Mouse (Mus musculus) thymus, postnatal 0 days (tissue): ENCODE measurements around the gene Gm5678. TPM values are rescaled to one million over a fixed set of nuclear protein-coding genes. Genes with fewer than 3 reads are reported as not detected.
"Not testable (repeated sequence)": the region's sequence is repeated elsewhere in the genome, so short reads cannot be mapped to it uniquely, and the experiment has no call there.

Experiments used
- DNase-seq: peaks from one replicate; pipeline ENCODE4 v3.0.0-alpha.2; 2015; ENCODE audit warnings: low spot score
- polyA plus RNA-seq: library from polyadenylated mRNA; unstranded; fragments of >200 nt; fragmentation: Nextera tagmentation; extraction: Ambion mirVana; gene quantifications from 2 replicates; pipeline ENCODE4 v1.2.1, GENCODE M21; 2015

Gm5678 gene
- polyA plus RNA-seq, 1 experiment from 2014 or later, result 0.25 TPM

DNA sequence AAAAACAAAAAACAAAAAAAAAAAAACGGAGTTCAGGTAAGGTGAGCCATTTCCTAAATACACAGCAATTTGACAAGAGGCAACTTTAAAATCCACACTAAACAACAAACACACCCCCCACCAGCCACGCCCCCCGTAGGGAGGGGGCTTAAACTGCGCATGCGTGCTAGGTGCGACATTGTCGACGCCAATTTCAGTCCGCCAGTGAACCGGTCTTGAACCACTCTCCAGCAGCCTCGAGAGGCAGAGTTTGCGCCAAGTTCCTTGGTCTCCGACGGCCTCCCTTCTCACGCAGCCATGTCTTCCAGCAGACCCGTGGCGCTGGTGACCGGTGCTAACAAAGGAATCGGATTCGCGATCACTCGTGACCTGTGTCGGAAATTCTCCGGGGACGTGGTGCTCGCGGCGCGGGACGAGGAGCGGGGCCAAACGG is 20.2 kb upstream of the Gm5678 start:
- DNase-seq, result peak; percentile 94

DNA sequence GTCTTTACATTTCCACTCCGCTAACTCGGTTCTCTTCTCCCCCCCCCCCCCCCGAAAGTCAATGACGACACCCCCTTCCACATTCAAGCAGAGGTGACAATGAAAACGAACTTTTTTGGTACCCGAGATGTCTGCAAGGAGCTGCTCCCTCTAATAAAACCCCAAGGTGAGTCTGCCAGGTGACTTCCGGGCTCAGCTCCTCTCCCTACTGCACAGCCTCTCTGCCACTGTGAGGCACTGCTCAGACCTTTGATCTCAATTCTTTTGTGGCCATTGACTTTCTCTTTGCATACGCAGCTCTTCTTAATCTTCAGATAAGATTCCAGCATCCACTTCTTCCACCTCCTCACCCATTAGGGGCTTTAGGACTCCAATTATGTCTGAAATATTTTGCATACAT is 19.2 kb upstream of the Gm5678 start:
- DNase-seq, result no peak

DNA sequence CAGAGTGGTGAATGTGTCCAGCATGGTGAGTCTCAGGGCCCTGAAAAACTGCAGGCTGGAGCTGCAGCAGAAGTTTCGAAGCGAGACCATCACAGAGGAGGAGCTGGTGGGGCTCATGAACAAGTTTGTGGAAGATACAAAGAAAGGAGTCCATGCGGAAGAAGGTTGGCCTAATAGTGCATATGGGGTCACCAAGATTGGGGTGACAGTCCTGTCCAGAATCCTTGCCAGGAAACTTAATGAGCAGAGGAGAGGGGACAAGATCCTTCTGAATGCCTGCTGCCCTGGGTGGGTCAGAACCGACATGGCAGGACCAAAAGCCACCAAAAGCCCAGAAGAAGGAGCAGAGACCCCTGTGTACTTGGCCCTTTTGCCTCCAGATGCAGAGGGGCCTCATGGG is 18.1 kb upstream of the Gm5678 start:
- DNase-seq, result no peak

DNA sequence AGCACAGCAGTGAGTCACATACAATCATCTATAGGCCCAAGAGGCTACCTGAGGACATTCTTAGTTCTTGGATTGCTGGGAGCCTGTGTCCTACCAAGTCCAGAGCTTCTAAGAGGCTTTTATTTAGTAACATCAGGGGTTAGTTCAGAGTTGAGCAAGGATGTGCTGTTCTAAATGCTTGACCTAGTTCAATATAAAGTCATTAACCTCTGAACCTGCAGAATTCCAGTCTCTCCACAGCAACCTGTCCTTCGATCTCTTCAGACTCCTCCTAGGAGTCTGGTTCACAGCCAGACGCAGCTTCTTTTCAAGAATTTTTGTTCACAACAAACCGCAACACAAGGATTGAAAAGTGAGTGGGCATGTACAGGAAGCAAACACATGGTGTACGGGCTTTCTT is 16.9 kb upstream of the Gm5678 start:
- DNase-seq, result no peak

DNA sequence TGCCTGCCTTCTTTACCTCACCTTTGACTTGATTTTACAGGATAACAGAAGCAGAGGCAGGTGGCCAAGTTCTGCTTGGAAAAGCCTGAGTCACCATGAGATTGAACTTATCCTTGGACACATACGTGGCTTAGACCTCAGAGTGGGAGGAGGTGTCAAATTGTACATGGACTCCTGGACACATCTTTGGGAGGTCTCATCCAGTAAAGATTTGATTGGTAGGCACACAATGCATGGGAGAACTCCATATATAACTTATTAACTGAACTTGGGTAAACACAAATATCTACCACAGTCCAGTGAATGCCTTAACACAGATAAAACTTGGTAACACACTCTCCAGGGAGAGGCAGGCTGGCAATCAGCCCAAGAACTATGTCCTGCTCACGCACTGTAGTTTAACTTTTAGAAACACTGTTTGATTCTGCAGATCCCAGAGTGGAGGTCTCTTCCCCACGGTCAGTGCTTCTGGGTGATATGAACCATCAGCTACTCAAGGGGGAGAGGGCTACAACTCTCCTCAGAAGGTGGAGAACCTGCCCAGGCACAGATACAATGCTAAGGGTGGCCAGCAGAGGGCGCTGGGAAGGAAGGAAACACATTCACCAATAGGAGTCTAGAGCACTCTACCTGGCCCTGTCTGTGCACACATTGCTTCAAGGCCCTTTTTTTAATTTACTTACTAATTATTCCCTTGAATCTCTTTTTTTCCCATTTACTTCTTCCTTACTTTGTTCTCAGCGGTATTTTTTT is 12.6 kb upstream of the Gm5678 start:
- peak; percentile 71 for DNase-seq

DNA sequence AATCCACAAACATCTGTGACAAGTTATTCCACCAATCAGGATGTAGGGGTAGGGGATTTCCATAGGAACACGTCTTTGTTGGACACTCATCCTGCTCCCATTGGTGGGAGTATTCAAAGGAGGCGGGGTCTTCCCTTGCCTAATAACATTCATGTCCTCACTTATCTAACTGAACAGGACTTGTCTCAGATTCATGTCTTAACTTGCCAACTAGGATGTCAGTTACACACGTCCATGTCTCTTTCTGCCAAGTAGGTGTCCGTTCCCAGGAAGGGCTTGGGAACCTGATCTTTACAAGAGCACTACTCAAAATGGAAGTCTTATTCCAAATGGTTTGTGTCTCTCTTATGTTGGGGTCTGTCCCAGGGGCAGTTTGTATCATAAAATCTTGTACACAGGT is 4.1 kb upstream of the Gm5678 start:
- DNase-seq, result not testable (repeated sequence)

DNA sequence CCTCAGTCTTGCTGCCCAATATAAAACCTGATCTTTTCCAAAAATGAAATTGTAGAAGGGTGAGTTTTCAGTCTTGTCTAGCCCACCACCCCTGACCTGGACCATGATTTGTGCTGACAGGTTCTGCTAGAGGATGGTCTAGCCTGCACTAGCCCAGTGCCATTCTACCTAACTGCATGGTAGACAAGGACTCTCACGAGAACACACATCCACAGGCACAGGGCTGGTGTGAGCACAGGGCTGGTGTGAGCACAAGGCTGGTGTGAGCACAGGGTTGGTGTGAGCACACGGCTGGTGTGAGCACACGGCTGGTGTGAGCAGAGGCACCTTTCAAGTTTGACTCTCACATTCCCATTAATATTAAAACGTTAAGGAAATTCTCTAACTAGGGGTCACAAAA is 3.2 kb upstream of the Gm5678 start:
- no peak for DNase-seq

DNA sequence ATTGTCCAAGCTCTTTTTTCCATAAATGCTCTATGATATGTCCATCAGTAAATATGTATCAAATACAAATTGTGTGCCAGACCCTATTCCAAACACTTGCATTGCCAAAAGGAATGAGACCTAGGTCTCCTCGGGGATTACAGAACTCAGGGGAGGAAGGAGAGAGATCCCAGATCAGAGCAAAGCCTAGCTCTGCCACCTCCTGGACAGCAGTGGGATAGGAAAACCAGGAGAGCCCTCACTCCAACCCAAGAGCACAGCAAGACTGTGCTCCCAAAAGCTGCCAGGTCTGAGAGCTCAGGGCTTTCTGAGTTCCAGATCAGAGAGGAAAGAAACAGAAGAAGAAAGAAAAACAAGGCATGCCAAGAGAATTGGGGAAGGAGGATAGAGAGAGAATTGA is 1.2 kb upstream of the Gm5678 start:
- DNase-seq, result no peak

DNA sequence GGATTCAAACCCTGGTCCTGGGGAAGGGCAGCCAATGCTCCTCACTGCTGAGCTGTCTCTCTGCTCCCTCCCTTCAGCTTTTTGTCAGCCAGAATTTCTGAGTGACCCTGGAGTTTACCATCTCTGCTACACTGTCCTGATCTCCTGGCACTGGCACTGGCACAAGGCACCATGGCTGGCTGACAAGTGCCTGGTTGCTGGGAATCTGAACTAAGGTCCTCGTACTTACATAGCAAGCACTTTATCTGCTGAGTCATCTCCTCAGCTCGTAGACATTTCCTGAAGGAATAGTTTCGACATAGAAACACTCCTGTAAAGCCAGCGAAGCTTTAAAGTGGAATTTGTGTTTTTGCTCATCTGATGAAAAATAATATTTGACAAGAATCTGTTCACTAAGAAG is 16.1 kb downstream of the Gm5678 start:
- DNase-seq, result no peak

DNA sequence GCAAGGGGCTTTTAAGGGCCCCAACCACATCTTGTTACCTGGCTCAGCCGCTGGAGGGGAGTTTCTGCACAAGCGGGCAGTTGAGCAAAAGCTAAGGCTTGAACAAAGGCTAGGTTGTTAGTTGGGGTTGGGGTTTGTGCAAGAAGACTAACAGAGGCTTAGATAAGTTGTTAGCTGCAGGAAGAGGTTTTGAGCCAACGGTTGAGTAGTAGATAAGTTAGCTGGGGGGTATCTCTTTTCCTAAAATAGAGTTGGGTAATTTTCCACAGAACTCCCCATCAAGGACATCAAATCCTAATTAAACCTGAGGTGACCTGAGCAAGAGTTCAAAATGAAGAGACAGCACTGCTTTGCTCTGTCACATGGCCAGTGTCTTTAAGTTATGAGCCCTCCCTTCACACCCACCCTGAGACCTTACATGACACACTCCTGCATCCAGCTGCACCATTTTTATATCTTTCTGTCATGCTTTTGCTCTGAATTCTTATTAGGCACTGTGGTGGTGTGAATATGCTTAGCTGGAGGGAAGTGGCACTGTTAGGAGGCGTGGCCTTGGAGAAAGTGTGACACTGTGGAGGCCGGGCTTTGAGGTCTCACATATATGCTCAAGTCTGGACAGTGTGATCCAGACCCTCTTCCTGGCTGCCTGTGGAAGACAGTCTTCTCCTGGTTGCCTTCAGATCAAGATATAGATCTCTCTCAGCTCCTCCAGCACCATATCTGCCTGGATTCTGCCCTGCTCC is 20.7 kb downstream of the Gm5678 start:
- no peak for DNase-seq

DNA sequence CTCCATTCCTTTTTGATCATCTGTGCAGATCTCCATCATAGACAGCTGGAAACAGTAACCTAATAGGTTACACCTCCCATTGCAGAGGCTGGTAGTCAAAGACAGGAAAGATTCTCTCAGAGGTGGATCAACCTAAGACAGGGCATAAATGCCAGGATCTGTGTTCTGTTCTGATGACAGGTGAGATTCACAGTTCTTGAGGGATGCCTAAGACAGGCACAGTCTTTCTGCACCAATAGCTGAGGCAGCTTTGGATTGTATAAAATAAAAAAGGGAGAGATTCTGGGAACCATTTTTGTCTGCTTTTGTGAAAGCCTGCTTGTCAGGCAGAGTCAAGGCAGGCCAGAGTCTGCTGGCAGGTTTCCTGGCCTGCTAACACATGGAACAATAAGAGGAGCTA is 40.1 kb downstream of the Gm5678 start:
- DNase-seq, result no peak

DNA sequence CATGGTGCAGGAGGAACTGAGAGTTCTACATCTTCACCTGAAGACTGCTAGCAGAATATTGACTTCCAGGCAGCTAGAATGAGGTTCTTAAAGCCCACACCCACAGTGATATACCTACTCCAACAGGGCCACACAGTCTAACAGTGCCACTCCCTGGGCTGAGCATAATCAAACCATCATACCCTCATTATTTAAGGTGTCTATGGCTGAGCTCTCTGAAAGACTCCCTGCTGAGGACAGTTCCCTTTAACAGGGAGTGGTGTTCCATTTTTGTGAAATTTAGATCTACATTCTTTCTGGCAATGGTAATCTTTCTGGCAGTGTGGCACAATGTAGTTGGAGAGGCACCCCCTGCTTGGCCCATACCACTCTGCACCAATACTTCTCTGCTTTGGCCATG is 41.6 kb downstream of the Gm5678 start:
- DNase-seq, result no peak

DNA sequence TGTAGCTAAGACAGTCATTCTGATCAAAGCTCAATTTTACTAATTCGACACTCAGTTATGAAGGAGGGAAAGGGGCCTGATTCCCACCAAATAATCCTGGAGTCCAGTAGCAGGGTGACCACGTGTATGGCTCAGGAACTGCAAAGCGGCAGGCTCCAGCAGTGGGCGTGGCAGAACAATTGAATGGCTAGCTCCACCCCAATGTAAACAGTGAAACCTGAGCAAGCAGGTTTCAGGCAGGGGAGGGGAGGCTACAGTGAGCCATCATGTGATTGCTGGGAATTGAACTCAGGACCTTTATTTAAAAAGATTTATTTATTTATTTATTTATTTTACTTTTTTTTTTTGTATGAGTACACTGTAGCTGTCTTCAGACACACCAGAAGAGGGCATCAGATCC is 42.6 kb downstream of the Gm5678 start:
- DNase-seq, result not testable (repeated sequence)

DNA sequence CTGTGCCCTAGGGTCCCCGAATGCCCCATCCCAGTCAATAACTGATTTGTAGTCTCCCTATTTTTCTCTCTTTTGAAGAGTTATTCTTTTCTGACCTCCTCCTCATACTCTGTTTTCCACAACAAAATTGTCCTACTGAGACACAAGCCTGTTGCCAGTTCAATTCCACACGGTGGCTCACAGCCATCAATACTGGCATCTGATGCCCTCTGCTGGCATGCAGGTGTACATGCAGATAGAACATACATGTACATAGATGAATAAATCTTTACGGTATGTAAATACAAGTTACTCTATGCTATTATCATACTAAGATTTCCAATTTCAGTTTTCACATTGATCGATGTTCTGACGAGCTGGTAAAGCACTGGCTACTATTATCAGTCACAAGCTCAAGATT is 43.2 kb downstream of the Gm5678 start:
- no peak for DNase-seq

DNA sequence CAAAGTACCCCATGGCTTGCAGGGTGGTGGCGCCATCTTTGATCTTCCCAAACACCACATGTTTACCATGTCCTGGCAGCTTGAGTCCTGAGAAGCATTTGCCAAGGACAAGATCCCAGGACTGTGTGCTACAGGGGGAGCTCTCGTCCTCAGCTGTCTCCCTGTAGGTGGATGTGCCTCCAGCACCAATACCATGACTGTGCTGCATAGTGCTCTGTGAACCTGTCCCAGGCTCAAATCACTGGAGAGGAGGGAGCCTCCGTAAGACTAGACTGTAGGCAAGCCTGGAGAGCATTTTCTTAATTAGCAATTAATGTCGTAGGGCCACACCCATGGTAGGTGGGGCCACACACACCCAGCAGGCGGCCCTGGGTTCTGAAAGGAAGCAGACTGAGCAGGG is 48.5 kb downstream of the Gm5678 start:
- DNase-seq, result no peak

DNA sequence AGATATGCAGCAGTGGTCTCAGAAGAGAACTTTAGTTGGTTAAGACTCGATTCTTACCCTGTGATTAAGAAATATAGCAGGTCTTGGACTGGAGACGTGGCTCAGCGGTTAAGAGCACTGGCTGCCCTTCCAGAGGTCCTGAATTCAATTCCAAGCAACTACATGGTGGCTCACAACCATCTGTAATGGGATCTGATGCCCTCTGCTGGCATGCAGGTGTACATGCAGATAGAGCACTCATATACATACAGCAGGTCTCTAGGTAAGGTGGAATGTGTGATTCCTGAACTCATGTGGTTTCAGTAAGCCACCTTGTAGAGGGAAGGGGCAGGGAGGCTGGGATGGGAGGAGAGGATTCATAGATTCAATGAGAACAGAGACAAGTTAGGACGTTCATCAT is 50.3 kb downstream of the Gm5678 start:
- DNase-seq, result no peak

DNA sequence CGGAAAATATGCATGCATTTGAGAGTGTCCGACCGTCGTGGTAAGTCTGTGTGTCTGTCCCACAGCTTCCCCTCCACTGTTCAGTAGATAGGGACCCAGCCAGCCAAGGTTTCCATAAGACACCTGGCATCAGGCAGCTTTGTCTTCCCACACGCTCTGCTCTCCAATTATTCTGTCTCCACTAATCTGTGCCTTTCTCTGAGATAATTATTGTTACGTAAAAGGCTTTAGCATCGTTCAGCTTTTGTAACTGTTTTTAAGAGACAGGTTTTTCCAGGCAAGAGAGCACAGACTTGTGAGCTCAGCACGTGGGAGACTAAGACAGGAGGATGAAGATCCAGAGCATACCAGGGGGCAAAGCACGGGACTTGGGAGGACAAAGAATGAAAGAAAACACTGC is 51.3 kb downstream of the Gm5678 start:
- no peak for DNase-seq

Other genes starting within 250 kb of the Gm5678 start
- gene Setd4, start 24.0 kb upstream of the Gm5678 start, polyA plus RNA-seq, result 61.3 and 71.7 TPM in 2 replicates
- gene Cbr1, start 22.2 kb upstream of the Gm5678 start, polyA plus RNA-seq, result 82.5 and 89.5 TPM in 2 replicates
- gene Cbr3, start 55.1 kb downstream of the Gm5678 start, polyA plus RNA-seq, result 8.4 and 8.5 TPM in 2 replicates
- 11.9 and 17.1 TPM in 2 replicates for gene Dop1b, start 83.8 kb downstream of the Gm5678 start, polyA plus RNA-seq
- gene Morc3, start 204.0 kb downstream of the Gm5678 start, polyA plus RNA-seq, result 37.9 and 39.9 TPM in 2 replicates